Mouse (Mus musculus) embryonic fibroblast, embryonic 13.5 days (primary cell): ENCODE measurements around the gene Nlrp5.

Experiments
- CTCF ChIP-seq: IDR thresholded peaks from 2 replicates; pipeline ENCODE4 v1.5.1; 2011; ENCODE audit warnings: mild to moderate bottlenecking, control low read depth, low read length, moderate library complexity, borderline replicate concordance; ENCODE audit not compliant: insufficient read depth
- POLR2A ChIP-seq: IDR thresholded peaks from 2 replicates; pipeline ENCODE4 v1.6.1; 2011; ENCODE audit warnings: low read depth, mild to moderate bottlenecking, control low read depth, low read length, moderate library complexity

DNA sequence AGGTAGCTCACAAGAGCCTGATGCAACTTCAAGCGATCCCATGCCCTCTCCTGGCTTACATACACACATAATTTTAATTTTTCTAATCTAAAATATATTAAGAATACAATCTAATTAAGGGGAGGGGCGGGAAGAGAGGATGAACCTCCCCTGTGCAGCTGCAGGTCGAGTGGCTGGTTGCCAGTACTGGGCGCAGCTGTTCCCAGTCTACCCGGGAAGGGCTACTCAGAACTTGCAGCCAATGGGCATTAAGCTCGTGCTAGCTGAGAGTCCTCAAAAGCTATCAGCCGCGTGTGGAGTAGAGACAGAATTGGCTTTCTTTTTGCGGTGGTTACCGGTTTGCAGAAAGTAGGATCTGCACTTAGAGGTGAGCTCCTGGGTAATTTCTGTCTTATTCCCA, at the start of gene Nlrp5:
- TF ChIP-seq CTCF (no peak), POLR2A (no peak)
